Mouse (Mus musculus): ENCODE data around the gene Slfn1. TPM values are rescaled to one million over a fixed set of nuclear protein-coding genes. Genes with fewer than 3 reads are reported as not detected.
"Not testable (repeated sequence)": the region's sequence is repeated elsewhere in the genome, so short reads cannot be mapped to it uniquely, and the experiment has no call there.

Slfn1 gene
- polyA plus RNA-seq, 1 experiment, result 15.4 TPM

- Histone ChIP-seq H3K4me3 (ENCODE audit: insufficient read depth, low read length) (no peak overlapping the region), H3K4me1 (ENCODE audit: control insufficient read depth, insufficient read depth, low read length) (peaks cover 17% of the 10 kb centered on the region), H3K27ac (ENCODE audit: insufficient read depth, low read depth, low read length) (no peak overlapping the region)
- TF ChIP-seq CTCF (IDR thresholded peaks at IDR 0.05; ENCODE audit: low read depth, low read length) (no peak), POLR2A (IDR thresholded peaks at IDR 0.05; ENCODE audit: borderline replicate concordance, low read depth, low read length) (no peak)
Observed at GRCm38 (mm10) chr11:83084761-83085160, 31.9 kb upstream of the Slfn1 start.

- TF ChIP-seq POLR2A (IDR thresholded peaks at IDR 0.05; ENCODE audit: borderline replicate concordance, low read depth, low read length) (no peak), CTCF (IDR thresholded peaks at IDR 0.05; ENCODE audit: low read depth, low read length) (no peak)
- no peak overlapping the region for H3K27ac ChIP-seq (ENCODE audit: insufficient read depth, low read depth, low read length)
- H3K4me3 ChIP-seq (ENCODE audit: insufficient read depth, low read length), result no peak overlapping the region
- H3K4me1 ChIP-seq (ENCODE audit: control insufficient read depth, insufficient read depth, low read length), result peaks cover 4% of the 10 kb centered on the region
Observed at GRCm38 (mm10) chr11:83115138-83115537, 1.5 kb upstream of the Slfn1 start.

- peaks cover 4% of the 10 kb centered on the region for H3K4me1 ChIP-seq (ENCODE audit: control insufficient read depth, insufficient read depth, low read length)
- H3K27ac ChIP-seq (ENCODE audit: insufficient read depth, low read depth, low read length), result no peak overlapping the region
- H3K4me3 ChIP-seq (ENCODE audit: insufficient read depth, low read length), result no peak overlapping the region
- TF ChIP-seq POLR2A (IDR thresholded peaks at IDR 0.05; ENCODE audit: borderline replicate concordance, low read depth, low read length) (no peak), CTCF (IDR thresholded peaks at IDR 0.05; ENCODE audit: low read depth, low read length) (no peak)
Observed at GRCm38 (mm10) chr11:83118056-83118455, 1.4 kb downstream of the Slfn1 start.

- TF ChIP-seq POLR2A (IDR thresholded peaks at IDR 0.05; ENCODE audit: borderline replicate concordance, low read depth, low read length) (no peak), CTCF (IDR thresholded peaks at IDR 0.05; ENCODE audit: low read depth, low read length) (no peak)
- Histone ChIP-seq H3K27ac (ENCODE audit: insufficient read depth, low read depth, low read length) (no peak overlapping the region), H3K4me1 (ENCODE audit: control insufficient read depth, insufficient read depth, low read length) (peaks cover 12% of the 10 kb centered on the region), H3K4me3 (ENCODE audit: insufficient read depth, low read length) (no peak overlapping the region)
Observed at GRCm38 (mm10) chr11:83121131-83121685, 4.6 kb downstream of the Slfn1 start.

- no peak overlapping the region for H3K27ac ChIP-seq (ENCODE audit: insufficient read depth, low read depth, low read length)
- H3K4me3 ChIP-seq (ENCODE audit: insufficient read depth, low read length), result no peak overlapping the region
- peaks cover 10% of the 10 kb centered on the region for H3K4me1 ChIP-seq (ENCODE audit: control insufficient read depth, insufficient read depth, low read length)
- TF ChIP-seq POLR2A (IDR thresholded peaks at IDR 0.05; ENCODE audit: borderline replicate concordance, low read depth, low read length), result no peak
- no peak for TF ChIP-seq CTCF (IDR thresholded peaks at IDR 0.05; ENCODE audit: low read depth, low read length)
Observed at GRCm38 (mm10) chr11:83123198-83123597, 6.5 kb downstream of the Slfn1 start.

- Histone ChIP-seq H3K27ac (ENCODE audit: insufficient read depth, low read depth, low read length) (no peak overlapping the region), H3K4me3 (ENCODE audit: insufficient read depth, low read length) (no peak overlapping the region), H3K4me1 (ENCODE audit: control insufficient read depth, insufficient read depth, low read length) (peaks cover 10% of the 10 kb centered on the region)
- no peak for TF ChIP-seq CTCF (IDR thresholded peaks at IDR 0.05; ENCODE audit: low read depth, low read length)
- no peak for TF ChIP-seq POLR2A (IDR thresholded peaks at IDR 0.05; ENCODE audit: borderline replicate concordance, low read depth, low read length)
Observed at GRCm38 (mm10) chr11:83124906-83125305, 8.3 kb downstream of the Slfn1 start.

GRCm38 (mm10) chr11:83125633-83126032 lies 9.0 kb downstream of the Slfn1 start:
- not testable (repeated sequence) for H3K27ac ChIP-seq (ENCODE audit: insufficient read depth, low read depth, low read length); H3K4me1 ChIP-seq (ENCODE audit: control insufficient read depth, insufficient read depth, low read length); H3K4me3 ChIP-seq (ENCODE audit: insufficient read depth, low read length)

GRCm38 (mm10) chr11:83137253-83137652 lies 20.6 kb downstream of the Slfn1 start:
- not testable (repeated sequence) for H3K27ac ChIP-seq (ENCODE audit: insufficient read depth, low read depth, low read length); H3K4me3 ChIP-seq (ENCODE audit: insufficient read depth, low read length); H3K4me1 ChIP-seq (ENCODE audit: control insufficient read depth, insufficient read depth, low read length)

GRCm38 (mm10) chr11:83148939-83149338 lies 32.3 kb downstream of the Slfn1 start:
- not testable (repeated sequence) for H3K27ac ChIP-seq (ENCODE audit: insufficient read depth, low read depth, low read length); H3K4me1 ChIP-seq (ENCODE audit: control insufficient read depth, insufficient read depth, low read length); H3K4me3 ChIP-seq (ENCODE audit: insufficient read depth, low read length)

Other genes with a start within 250 kb of the Slfn1 start
- 11.7 and 12.7 TPM in 2 replicates for gene Rffl, start 245.6 kb upstream of the Slfn1 start, polyA plus RNA-seq (2012; ENCODE audit: insufficient read depth, insufficient read length, missing spikeins)
- gene Rad51d, start 226.2 kb upstream of the Slfn1 start, polyA plus RNA-seq (2012; ENCODE audit: insufficient read depth, insufficient read length, missing spikeins), result 14.8 and 16.4 TPM in 2 replicates
- gene Fndc8, start 224.7 kb upstream of the Slfn1 start, polyA plus RNA-seq (2012; ENCODE audit: insufficient read depth, insufficient read length, missing spikeins), result not detected in 2 replicates
- 3.8 and 10.3 TPM in 2 replicates for gene Nle1, start 208.4 kb upstream of the Slfn1 start, polyA plus RNA-seq (2012; ENCODE audit: insufficient read depth, insufficient read length, missing spikeins)
- not detected in 2 replicates for gene Unc45b, start 206.3 kb upstream of the Slfn1 start, polyA plus RNA-seq (2012; ENCODE audit: insufficient read depth, insufficient read length, missing spikeins)
- 97.8 and 116 TPM in 2 replicates for gene Slfn5, start 165.5 kb upstream of the Slfn1 start, polyA plus RNA-seq (2012; ENCODE audit: insufficient read depth, insufficient read length, missing spikeins)
- 19.8 and 21.1 TPM in 2 replicates for gene Slfn9, start 125.0 kb upstream of the Slfn1 start, polyA plus RNA-seq (2012; ENCODE audit: insufficient read depth, insufficient read length, missing spikeins)
- 63.6 and 69.5 TPM in 2 replicates for gene Slfn8, start 96.0 kb upstream of the Slfn1 start, polyA plus RNA-seq (2012; ENCODE audit: insufficient read depth, insufficient read length, missing spikeins)
- 346 and 355 TPM in 2 replicates for gene Slfn2, start 51.7 kb upstream of the Slfn1 start, polyA plus RNA-seq (2012; ENCODE audit: insufficient read depth, insufficient read length, missing spikeins)
- 2.3 and 2.9 TPM in 2 replicates for gene Slfn4, start 58.3 kb downstream of the Slfn1 start, polyA plus RNA-seq (2012; ENCODE audit: insufficient read depth, insufficient read length, missing spikeins)
- gene Slfn3, start 74.5 kb downstream of the Slfn1 start, polyA plus RNA-seq (2012; ENCODE audit: insufficient read depth, insufficient read length, missing spikeins), result 4.0 and 6.4 TPM in 2 replicates
- gene Slfn14, start 169.9 kb downstream of the Slfn1 start, polyA plus RNA-seq (2012; ENCODE audit: insufficient read depth, insufficient read length, missing spikeins), result not detected in 2 replicates
- gene Ap2b1, start 182.2 kb downstream of the Slfn1 start, polyA plus RNA-seq (2012; ENCODE audit: insufficient read depth, insufficient read length, missing spikeins), result 59.5 and 69.7 TPM in 2 replicates
- 6.2 and 12.2 TPM in 2 replicates for gene Pex12, start 185.7 kb downstream of the Slfn1 start, polyA plus RNA-seq (2012; ENCODE audit: insufficient read depth, insufficient read length, missing spikeins)

Data from bone marrow macrophage, adult 2 months (primary cell).